Mouse (Mus musculus): ENCODE data around the gene Hoxb2.

Gene Hoxb2

GRCm38 (mm10) chr11:96351831-96352230, 1.5 kb downstream of the Hoxb2 start:
- no peak for DNase-seq (ENCODE audit: low spot score)

GRCm38 (mm10) chr11:96352691-96353521, 2.6 kb downstream of the Hoxb2 start:
- no peak for DNase-seq (ENCODE audit: low spot score)

GRCm38 (mm10) chr11:96353522-96353841, 3.2 kb downstream of the Hoxb2 start:
- DNase-seq (ENCODE audit: low spot score): no peak

GRCm38 (mm10) chr11:96353939-96354338, 3.6 kb downstream of the Hoxb2 start:
- no peak for DNase-seq (ENCODE audit: low spot score)

- DNase-seq (ENCODE audit: low spot score): no peak
Measured at GRCm38 (mm10) chr11:96354376-96354775, 4.1 kb downstream of the Hoxb2 start.

GRCm38 (mm10) chr11:96354801-96355311, 4.5 kb downstream of the Hoxb2 start:
- no peak for DNase-seq (ENCODE audit: low spot score)

GRCm38 (mm10) chr11:96363807-96364206, 13.5 kb downstream of the Hoxb2 start:
- DNase-seq (ENCODE audit: low spot score): no peak

GRCm38 (mm10) chr11:96365441-96366091, 15.2 kb downstream of the Hoxb2 start, which contains the start of gene Hoxb1:
Gene Hoxb1 (plus strand): TSS chr11:96365752.
- no peak for DNase-seq (ENCODE audit: low spot score)

- no peak for DNase-seq (ENCODE audit: low spot score)
Measured at GRCm38 (mm10) chr11:96366092-96367041, 16.0 kb downstream of the Hoxb2 start.

GRCm38 (mm10) chr11:96367141-96367540, 16.8 kb downstream of the Hoxb2 start:
- DNase-seq (ENCODE audit: low spot score): no peak

- no peak for DNase-seq (ENCODE audit: low spot score)
Measured at GRCm38 (mm10) chr11:96368686-96369085, 18.4 kb downstream of the Hoxb2 start.

GRCm38 (mm10) chr11:96369140-96369539, 18.8 kb downstream of the Hoxb2 start:
- no peak for DNase-seq (ENCODE audit: low spot score)

GRCm38 (mm10) chr11:96371726-96372125, 21.4 kb downstream of the Hoxb2 start:
- no peak for DNase-seq (ENCODE audit: low spot score)

- no peak for DNase-seq (ENCODE audit: low spot score)
Measured at GRCm38 (mm10) chr11:96372519-96372918, 22.2 kb downstream of the Hoxb2 start.

- DNase-seq (ENCODE audit: low spot score): no peak
Measured at GRCm38 (mm10) chr11:96374810-96375209, 24.5 kb downstream of the Hoxb2 start.

- no peak for DNase-seq (ENCODE audit: low spot score)
Measured at GRCm38 (mm10) chr11:96383381-96383780, 33.1 kb downstream of the Hoxb2 start.

GRCm38 (mm10) chr11:96387635-96388034, 37.3 kb downstream of the Hoxb2 start:
- no peak for DNase-seq (ENCODE audit: low spot score)

- DNase-seq (ENCODE audit: low spot score): no peak
Measured at GRCm38 (mm10) chr11:96396772-96397626, 46.7 kb downstream of the Hoxb2 start.

- no peak for DNase-seq (ENCODE audit: low spot score)
Measured at GRCm38 (mm10) chr11:96397806-96398335, 47.5 kb downstream of the Hoxb2 start.

GRCm38 (mm10) chr11:96399923-96400322, 49.6 kb downstream of the Hoxb2 start:
- no peak for DNase-seq (ENCODE audit: low spot score)
